Mouse (Mus musculus): ENCODE data around the gene Spg7. TPM values are rescaled to one million over a fixed set of nuclear protein-coding genes. Genes with fewer than 3 reads are reported as not detected.

Gene Spg7
- total and polyA plus RNA-seq, 2 experiments from 2014 or later: 65.1 to 83.1 TPM

- Histone ChIP-seq H3K4me3 (ENCODE audit: low read depth, low read length) (no peak overlapping the region), H3K27me3 (ENCODE audit: control insufficient read depth, insufficient read depth, low read length) (no peaks in the 10 kb centered on the region), H3K4me1 (ENCODE audit: control insufficient read depth, insufficient read depth) (peaks cover 48% of the 10 kb centered on the region), H3K27ac (ENCODE audit: low read depth) (no peak overlapping the region), H3K9me3 (replicated peaks; ENCODE audit: control insufficient read depth, low read length) (no peaks in the 10 kb centered on the region), H3K36me3 (replicated peaks; ENCODE audit: control insufficient read depth, insufficient read depth, low read length) (no peaks in the 10 kb centered on the region), H3K9ac (replicated peaks; ENCODE audit: low read depth, low read length) (no peak overlapping the region), H3K4me2 (ENCODE audit: low read depth, low read length) (no peak overlapping the region)
- ATAC-seq (ENCODE audit: insufficient read depth, low read depth) (no peak), DNase-seq (ENCODE audit: low spot score) (no peak)
- TF ChIP-seq EP300 (IDR thresholded peaks at IDR 0.05; ENCODE audit: low read depth): no peak
- no peak for TF ChIP-seq CTCF (IDR thresholded peaks at IDR 0.05; ENCODE audit: low read depth)
- 10% methylated on average over 2 of the region's 2 CpGs for WGBS
Observed at GRCm38 (mm10) chr8:123038351-123038750, 24.4 kb upstream of the Spg7 start.

- no peak overlapping the region; the same call in 1 of the 2 replicates for H3K9ac ChIP-seq (replicated peaks; ENCODE audit: low read depth, low read length)
- H3K4me2 ChIP-seq (ENCODE audit: low read depth, low read length): peak overlapping the region; percentile 79; the same call in 1 of the 2 replicates
- no peak overlapping the region; the same call in 1 of the 2 replicates for H3K4me3 ChIP-seq (ENCODE audit: low read depth, low read length)
- peaks cover 48% of the 10 kb centered on the region for H3K4me1 ChIP-seq (ENCODE audit: control insufficient read depth, insufficient read depth)
- TF ChIP-seq CTCF (IDR thresholded peaks at IDR 0.05; ENCODE audit: low read depth) (no peak), EP300 (IDR thresholded peaks at IDR 0.05; ENCODE audit: low read depth) (no peak)
- ATAC-seq (ENCODE audit: insufficient read depth, low read depth) (no peak), DNase-seq (ENCODE audit: low spot score) (no peak)
- H3K9me3 ChIP-seq (replicated peaks; ENCODE audit: control insufficient read depth, low read length): no peaks in the 10 kb centered on the region
- 67% methylated on average over 11 of the region's 11 CpGs for WGBS
- H3K27ac ChIP-seq (ENCODE audit: low read depth): 0 out of 2 replicates have a peak overlapping the region, but pooled peaks have one; percentile 93
- no peaks in the 10 kb centered on the region for H3K36me3 ChIP-seq (replicated peaks; ENCODE audit: control insufficient read depth, insufficient read depth, low read length)
- H3K27me3 ChIP-seq (ENCODE audit: control insufficient read depth, insufficient read depth, low read length): no peaks in the 10 kb centered on the region
Observed at GRCm38 (mm10) chr8:123039376-123040109, 23.2 kb upstream of the Spg7 start.

- Histone ChIP-seq H3K9ac (replicated peaks; ENCODE audit: low read depth, low read length) (peak overlapping the region; percentile 100), H3K36me3 (replicated peaks; ENCODE audit: control insufficient read depth, insufficient read depth, low read length) (no peaks in the 10 kb centered on the region), H3K4me3 (ENCODE audit: low read depth, low read length) (peak overlapping the region; percentile 80), H3K9me3 (replicated peaks; ENCODE audit: control insufficient read depth, low read length) (no peaks in the 10 kb centered on the region), H3K27me3 (ENCODE audit: control insufficient read depth, insufficient read depth, low read length) (no peaks in the 10 kb centered on the region), H3K4me1 (ENCODE audit: control insufficient read depth, insufficient read depth) (peaks cover 48% of the 10 kb centered on the region), H3K4me2 (ENCODE audit: low read depth, low read length) (peak overlapping the region; percentile 79), H3K27ac (ENCODE audit: low read depth) (peak overlapping the region; percentile 93)
- DNase-seq (ENCODE audit: low spot score) (no peak), ATAC-seq (ENCODE audit: insufficient read depth, low read depth) (no peak)
- TF ChIP-seq EP300 (IDR thresholded peaks at IDR 0.05; ENCODE audit: low read depth) (no peak), CTCF (IDR thresholded peaks at IDR 0.05; ENCODE audit: low read depth) (no peak)
- WGBS: 20% methylated on average over 4 of the region's 4 CpGs
Observed at GRCm38 (mm10) chr8:123040110-123040650, 22.6 kb upstream of the Spg7 start.

- no peak for TF ChIP-seq EP300 (IDR thresholded peaks at IDR 0.05; ENCODE audit: low read depth)
- TF ChIP-seq CTCF (IDR thresholded peaks at IDR 0.05; ENCODE audit: low read depth): no peak
- no peaks in the 10 kb centered on the region for H3K36me3 ChIP-seq (replicated peaks; ENCODE audit: control insufficient read depth, insufficient read depth, low read length)
- peak overlapping the region; percentile 93 for H3K27ac ChIP-seq (ENCODE audit: low read depth)
- DNase-seq (ENCODE audit: low spot score): no peak
- H3K9ac ChIP-seq (replicated peaks; ENCODE audit: low read depth, low read length): peak overlapping the region; percentile 100
- no peaks in the 10 kb centered on the region for H3K27me3 ChIP-seq (ENCODE audit: control insufficient read depth, insufficient read depth, low read length)
- peak overlapping the region; percentile 80 for H3K4me3 ChIP-seq (ENCODE audit: low read depth, low read length)
- under 1% methylated on average over 63 of the region's 71 CpGs for WGBS
- 0 out of 2 replicates have a peak, but pooled peaks have one; percentile 0 for ATAC-seq (ENCODE audit: insufficient read depth, low read depth)
- H3K9me3 ChIP-seq (replicated peaks; ENCODE audit: control insufficient read depth, low read length): no peaks in the 10 kb centered on the region
- peaks cover 40% of the 10 kb centered on the region for H3K4me1 ChIP-seq (ENCODE audit: control insufficient read depth, insufficient read depth)
- H3K4me2 ChIP-seq (ENCODE audit: low read depth, low read length): peak overlapping the region; percentile 79
Observed at GRCm38 (mm10) chr8:123041008-123041773, 21.6 kb upstream of the Spg7 start.

- no peak for DNase-seq (ENCODE audit: low spot score)
- H3K27ac ChIP-seq (ENCODE audit: low read depth): peak overlapping the region; percentile 93
- peaks cover 36% of the 10 kb centered on the region for H3K4me1 ChIP-seq (ENCODE audit: control insufficient read depth, insufficient read depth)
- peak overlapping the region; percentile 79 for H3K4me2 ChIP-seq (ENCODE audit: low read depth, low read length)
- H3K36me3 ChIP-seq (replicated peaks; ENCODE audit: control insufficient read depth, insufficient read depth, low read length): no peaks in the 10 kb centered on the region
- H3K9ac ChIP-seq (replicated peaks; ENCODE audit: low read depth, low read length): peak overlapping the region; percentile 100
- H3K27me3 ChIP-seq (ENCODE audit: control insufficient read depth, insufficient read depth, low read length): no peaks in the 10 kb centered on the region
- no peak for TF ChIP-seq EP300 (IDR thresholded peaks at IDR 0.05; ENCODE audit: low read depth)
- no peak for TF ChIP-seq CTCF (IDR thresholded peaks at IDR 0.05; ENCODE audit: low read depth)
- H3K9me3 ChIP-seq (replicated peaks; ENCODE audit: control insufficient read depth, low read length): no peaks in the 10 kb centered on the region
- peak; percentile 2 for ATAC-seq (ENCODE audit: insufficient read depth, low read depth)
- WGBS: under 1% methylated on average over 30 of the region's 60 CpGs
- H3K4me3 ChIP-seq (ENCODE audit: low read depth, low read length): peak overlapping the region; percentile 80
Observed at GRCm38 (mm10) chr8:123041774-123042105, 21.0 kb upstream of the Spg7 start.
